In genomic region chr3:25147271-25147670, GRCm38 (mm10) we compare ENCODE assay signal across 35 mouse cellular contexts. TPM values are rescaled to one million over a fixed set of nuclear protein-coding genes. Genes with fewer than 3 reads are reported as not detected.
"Had no signal": no experiment of that assay in that cellular context is flagged by ENCODE, and none has a peak within 500 bp of the region (broad histone marks: within the 10 kb centered on the region; RNA-seq: fewer than 3 reads in every experiment).

No protein-coding gene starts in this region.

- H3K9me3 ChIP-seq: heart, embryonic 15.5 days; intestine, embryonic 15.5 days had no signal

- H3K27ac ChIP-seq: heart, embryonic 10.5 days; heart, embryonic 13.5 days; heart, embryonic 15.5 days; hindbrain, embryonic 10.5 days; hindbrain, embryonic 12.5 days; hindbrain, embryonic 13.5 days; hindbrain, embryonic 14.5 days; hindbrain, embryonic 15.5 days; hindbrain, postnatal 0 days; intestine, embryonic 15.5 days; kidney, embryonic 15.5 days; kidney, postnatal 0 days; layer of hippocampus, adult 2 months had no signal

- H3K4me1 ChIP-seq: heart, embryonic 10.5 days; heart, embryonic 12.5 days; heart, embryonic 15.5 days; intestine, embryonic 15.5 days had no signal

- H3K27me3 ChIP-seq: heart, embryonic 12.5 days; heart, embryonic 13.5 days; heart, embryonic 15.5 days; hindbrain, embryonic 12.5 days; hindbrain, embryonic 13.5 days; hindbrain, embryonic 15.5 days; intestine, embryonic 15.5 days had no signal

- DNase-seq: heart, postnatal 10 days; heart, postnatal 14 days; heart, postnatal 36 days; heart, postnatal 4 days; kidney, adult 11 months; kidney, adult 18-20 months; kidney, adult 2 months; kidney, adult 8-10 months; kidney, adult 9 months; kidney, postnatal 10 days; kidney, postnatal 14 days; kidney, postnatal 25 days; kidney, postnatal 36 days; kidney, postnatal 4 days; layer of hippocampus, adult 9-11 months; layer of hippocampus, postnatal 36 days had no signal

- H3K36me3 ChIP-seq: heart, embryonic 10.5 days; heart, embryonic 13.5 days; heart, embryonic 15.5 days; hindbrain, embryonic 15.5 days; intestine, embryonic 15.5 days; kidney, embryonic 15.5 days had no signal

- H3K4me3 ChIP-seq: heart, embryonic 10.5 days; heart, embryonic 12.5 days; heart, embryonic 13.5 days; heart, embryonic 15.5 days; hindbrain, embryonic 10.5 days; hindbrain, embryonic 12.5 days; hindbrain, embryonic 13.5 days; hindbrain, embryonic 15.5 days; intestine, embryonic 15.5 days; kidney, embryonic 15.5 days; layer of hippocampus, adult 2 months had no signal

- ATAC-seq: hindbrain, embryonic 16.5 days; hindbrain, postnatal 0 days; inflammation-experienced regulatory T-cells, adult 6 months; intestine, embryonic 15.5 days; intestine, embryonic 16.5 days; intestine, postnatal 0 days had no signal

- H3K4me2 ChIP-seq: heart, embryonic 11.5 days; heart, embryonic 12.5 days; heart, embryonic 13.5 days; heart, embryonic 15.5 days; hindbrain, embryonic 12.5 days; hindbrain, embryonic 13.5 days; hindbrain, embryonic 14.5 days; hindbrain, embryonic 15.5 days; intestine, embryonic 15.5 days; kidney, embryonic 15.5 days had no signal

- H3K9ac ChIP-seq: heart, embryonic 12.5 days; heart, embryonic 13.5 days; heart, embryonic 15.5 days; hindbrain, embryonic 12.5 days; hindbrain, embryonic 13.5 days; hindbrain, embryonic 14.5 days; hindbrain, embryonic 15.5 days; intestine, embryonic 15.5 days; kidney, embryonic 15.5 days had no signal

RNA-seq across cellular contexts. Expression of gene Naaladl2, which starts 3.2 kb away (rescaled TPM):
- polyA plus RNA-seq: inflammation-experienced regulatory T-cells, adult 6 months had no signal
